Mouse (Mus musculus) midbrain, embryonic 11.5 days (tissue): ENCODE measurements around the gene Nr1i3. TPM values are rescaled to one million over a fixed set of nuclear protein-coding genes. Genes with fewer than 3 reads are reported as not detected.

Source experiments
- ATAC-seq: fragments of 200-750 bp; cut with Nextera tagmentation; 2 replicates; pipeline ENCODE4 v1.8.0; 2017; ENCODE audit warnings: moderate TSS enrichment, moderate library complexity; ENCODE audit not compliant: low FRiP score
- DNase-seq: peaks from one replicate; pipeline ENCODE4 v3.0.0; 2015; ENCODE audit warnings: low spot score; ENCODE audit errors: missing footprints
- H3K27ac ChIP-seq: fragments of 300-500 bp; sonication (generic); 2 replicates; pipeline ENCODE4 v1.5.1; 2014; ENCODE audit warnings: low read depth, low read length
- H3K27me3 ChIP-seq: fragments of 300-500 bp; sonication (generic); 2 replicates; pipeline ENCODE4 v1.6.1; 2014; ENCODE audit warnings: mild to moderate bottlenecking, low read length, moderate library complexity, mixed read lengths; ENCODE audit not compliant: control insufficient read depth, insufficient read depth
- H3K36me3 ChIP-seq: fragments of 300-500 bp; sonication (generic); 2 replicates; pipeline ENCODE4 v1.6.1; 2014; ENCODE audit warnings: mild to moderate bottlenecking, low read length, moderate library complexity, mixed read lengths; ENCODE audit not compliant: control insufficient read depth, insufficient read depth
- H3K4me1 ChIP-seq: fragments of 300-500 bp; sonication (generic); 2 replicates; pipeline ENCODE4 v1.6.1; 2014; ENCODE audit warnings: low read length; ENCODE audit not compliant: control insufficient read depth, insufficient read depth
- H3K4me2 ChIP-seq: fragments of 300-500 bp; sonication (generic); 2 replicates; pipeline ENCODE4 v1.6.1; 2014; ENCODE audit warnings: mild to moderate bottlenecking, moderate library complexity
- H3K4me3 ChIP-seq: fragments of 300-500 bp; sonication (generic); 2 replicates; pipeline ENCODE4 v1.5.1; 2014; ENCODE audit warnings: low read depth, low read length
- H3K9ac ChIP-seq: fragments of 300-500 bp; sonication (generic); 2 replicates; pipeline ENCODE4 v1.6.1; 2014; ENCODE audit warnings: low read length
- H3K9me3 ChIP-seq: fragments of 300-500 bp; sonication (generic); 2 replicates; pipeline ENCODE4 v1.6.1; 2016; ENCODE audit warnings: low read length; ENCODE audit not compliant: control insufficient read depth
- WGBS: fragments of 180-500 bp; shearing (Covaris S2); extraction: QIAGEN DNeasy Blood & Tissue Kit; methylation state at CpG from one replicate; pipeline ENCODE4 v1.1.7; 2014; 5-methylcytosine and 5-hydroxymethylcytosine counted together
- polyA plus RNA-seq: library from polyadenylated mRNA; unstranded; fragments of >200 nt; fragmentation: Nextera tagmentation; extraction: Ambion mirVana; gene quantifications from 2 replicates; pipeline ENCODE4 v1.2.1, GENCODE M21; 2014

Gene Nr1i3
- polyA plus RNA-seq, 1 experiment from 2014 or later: 0.18 TPM

DNA sequence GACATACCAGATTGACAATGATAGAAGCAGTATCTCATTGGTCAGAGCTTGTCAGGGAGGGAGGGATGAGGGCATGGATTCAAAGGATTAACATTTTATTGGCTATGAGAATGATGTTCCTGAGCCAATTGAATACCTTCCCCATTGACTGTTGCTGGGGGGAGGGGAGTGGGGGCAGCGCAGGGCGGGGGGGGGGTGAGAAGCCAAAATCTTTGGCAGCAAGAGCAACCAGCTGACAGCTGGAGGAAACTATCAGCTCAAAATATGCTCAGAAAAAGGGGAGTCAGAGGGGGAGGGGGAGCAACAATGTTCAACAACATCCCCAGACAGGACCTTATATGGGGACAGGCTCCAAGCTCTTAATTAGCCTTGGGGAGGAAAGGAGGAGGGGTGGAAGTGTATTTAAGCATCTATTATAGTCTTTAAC is 49.4 kb downstream of the Nr1i3 start:
- ATAC-seq: peak; percentile 86
- DNase-seq: no peak
- Histone ChIP-seq H3K4me1 (peaks cover 5% of the 10 kb centered on the region; the same call in 1 of the 2 replicates), H3K4me2 (peak overlapping the region; percentile 24), H3K9me3 (no peaks in the 10 kb centered on the region), H3K9ac (no peak overlapping the region), H3K27ac (no peak overlapping the region), H3K27me3 (no peaks in the 10 kb centered on the region), H3K36me3 (no peaks in the 10 kb centered on the region), H3K4me3 (no peak overlapping the region)
- WGBS: 0% methylated on average over 2 of the region's 2 CpGs

- H3K4me3 ChIP-seq: no peak overlapping the region
- H3K4me1 ChIP-seq: peaks cover 5% of the 10 kb centered on the region; the same call in 1 of the 2 replicates
- H3K27ac ChIP-seq: no peak overlapping the region
- ATAC-seq (no peak; the same call in 1 of the 2 replicates), DNase-seq (no peak)
- no peaks in the 10 kb centered on the region for H3K9me3 ChIP-seq
- peak overlapping the region; percentile 9; the same call in 1 of the 2 replicates for H3K4me2 ChIP-seq
- 88% methylated on average over 3 of the region's 3 CpGs for WGBS
- H3K9ac ChIP-seq: no peak overlapping the region
- H3K27me3 ChIP-seq: no peaks in the 10 kb centered on the region
- no peaks in the 10 kb centered on the region for H3K36me3 ChIP-seq
These were observed 50.1 kb downstream of the Nr1i3 start for GRCm38 (mm10) chr1:171263666-171264461.

DNA sequence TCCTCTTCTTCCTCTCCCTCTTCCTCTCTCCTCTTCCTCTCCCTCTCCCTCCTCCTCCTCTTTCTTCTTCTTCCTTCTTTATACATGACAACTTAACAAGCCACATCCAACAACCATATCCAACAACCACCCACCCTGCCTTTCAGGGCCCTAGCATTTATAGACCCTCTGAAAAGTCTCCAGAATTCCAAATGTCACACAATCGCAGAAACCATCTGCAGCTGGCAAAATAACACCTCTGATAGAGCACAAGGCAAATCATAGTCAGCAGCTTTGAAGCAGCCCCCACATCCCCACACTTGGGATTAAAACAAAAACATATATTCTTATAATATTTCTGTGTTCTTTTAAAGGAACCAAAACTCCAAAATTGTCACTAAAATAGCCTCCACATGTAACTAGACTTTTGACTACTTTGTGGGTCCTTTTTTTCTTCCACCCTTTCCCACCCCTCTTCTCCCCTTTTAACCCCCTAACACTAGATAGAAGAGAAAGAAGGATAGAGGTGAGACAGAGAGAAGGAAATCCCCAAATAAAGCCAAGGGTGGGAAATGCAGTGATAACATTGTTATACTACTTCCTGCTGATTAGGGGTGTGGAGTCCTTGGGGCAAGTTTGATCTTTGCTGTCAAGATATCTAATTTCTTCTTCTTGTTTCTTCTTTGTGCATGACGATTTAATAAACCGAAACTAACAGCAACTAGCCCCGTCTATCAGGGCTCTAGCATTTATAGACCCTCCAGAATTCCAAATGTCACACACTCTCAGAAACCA is 52.4 kb downstream of the Nr1i3 start:
- Histone ChIP-seq H3K27ac (no peak overlapping the region), H3K4me2 (no peak overlapping the region), H3K4me1 (peaks cover 15% of the 10 kb centered on the region), H3K27me3 (no peaks in the 10 kb centered on the region), H3K9me3 (no peaks in the 10 kb centered on the region), H3K36me3 (no peaks in the 10 kb centered on the region), H3K4me3 (no peak overlapping the region), H3K9ac (no peak overlapping the region)
- ATAC-seq (no peak), DNase-seq (no peak)
- 77% methylated on average over 4 of the region's 4 CpGs for WGBS

DNA sequence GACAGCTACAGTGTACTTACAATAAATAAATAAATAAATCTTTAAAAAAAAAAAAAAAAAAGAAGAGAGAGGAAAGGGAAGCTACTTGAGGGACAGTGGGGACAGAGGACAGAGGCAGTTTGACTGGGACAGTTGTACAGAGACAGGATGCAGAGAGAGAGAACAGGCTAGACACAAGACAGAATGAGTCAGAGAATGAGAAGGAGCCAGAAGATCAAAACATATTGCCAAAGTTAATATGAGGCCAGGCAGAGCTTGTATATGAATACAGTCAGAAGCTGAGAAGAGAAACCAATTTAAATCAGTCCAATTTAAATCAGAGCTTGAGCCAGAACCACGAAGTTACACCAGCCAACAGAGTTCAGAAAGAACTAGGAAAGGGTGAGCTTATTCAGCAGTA is 54.6 kb downstream of the Nr1i3 start:
- Histone ChIP-seq H3K36me3 (no peaks in the 10 kb centered on the region; the same call in 1 of the 2 replicates), H3K9ac (no peak overlapping the region), H3K27ac (no peak overlapping the region), H3K4me2 (no peak overlapping the region), H3K27me3 (no peaks in the 10 kb centered on the region), H3K4me3 (no peak overlapping the region), H3K4me1 (peaks cover 12% of the 10 kb centered on the region), H3K9me3 (no peaks in the 10 kb centered on the region)
- no peak for DNase-seq
- ATAC-seq: no peak
- 47% methylated on average over 1 of the region's 1 CpGs for WGBS

- no peaks in the 10 kb centered on the region for H3K9me3 ChIP-seq
- ATAC-seq (peak; percentile 96), DNase-seq (peak; percentile 100)
- no peak within 1 kb of the TSS for H3K27ac ChIP-seq
- peaks cover 5% of the 10 kb centered on the region for H3K36me3 ChIP-seq
- peaks cover 10% of the 10 kb centered on the region for H3K4me1 ChIP-seq
- H3K4me3 ChIP-seq: peak within 1 kb of the TSS; percentile 74
- peak within 1 kb of the TSS; percentile 78 for H3K9ac ChIP-seq
- no peaks in the 10 kb centered on the region for H3K27me3 ChIP-seq
- WGBS: 4% methylated on average over 36 of the region's 36 CpGs
- H3K4me2 ChIP-seq: peak within 1 kb of the TSS; percentile 97
These were observed 56.2 kb downstream of the Nr1i3 start, which contains the start of gene B4galt3 for GRCm38 (mm10) chr1:171269848-171270572. Gene B4galt3 (plus strand): TSS chr1:171270328.

Other genes starting within 250 kb of the Nr1i3 start
- 0.18 TPM in 1 of 2 replicates, not detected in the other for gene Fcgr2b, start 237.4 kb upstream of the Nr1i3 start, polyA plus RNA-seq
- gene Fcgr4, start 195.1 kb upstream of the Nr1i3 start, polyA plus RNA-seq: 0.18 and 0.55 TPM in 2 replicates
- gene Fcgr3, start 149.0 kb upstream of the Nr1i3 start, polyA plus RNA-seq: 8.5 and 8.6 TPM in 2 replicates
- 1.7 and 2.4 TPM in 2 replicates for gene Cfap126, start 100.1 kb upstream of the Nr1i3 start, polyA plus RNA-seq
- gene Sdhc, start 63.4 kb upstream of the Nr1i3 start, polyA plus RNA-seq: 291 and 314 TPM in 2 replicates
- gene Mpz, start 63.3 kb upstream of the Nr1i3 start, polyA plus RNA-seq: 0.12 TPM in 2 replicates
- gene Pcp4l1, start 17.7 kb upstream of the Nr1i3 start, polyA plus RNA-seq: 30.1 and 32.0 TPM in 2 replicates
- gene Tomm40l, start 8.5 kb downstream of the Nr1i3 start, polyA plus RNA-seq: 24.0 and 24.7 TPM in 2 replicates
- 2.1 and 3.7 TPM in 2 replicates for gene Apoa2, start 11.1 kb downstream of the Nr1i3 start, polyA plus RNA-seq
- gene Fcer1g, start 20.4 kb downstream of the Nr1i3 start, polyA plus RNA-seq: 25.5 and 27.3 TPM in 2 replicates
- 4.0 and 4.4 TPM in 2 replicates for gene Adamts4, start 36.5 kb downstream of the Nr1i3 start, polyA plus RNA-seq
- 232 and 274 TPM in 2 replicates for gene Ndufs2, start 37.4 kb downstream of the Nr1i3 start, polyA plus RNA-seq
- gene B4galt3, start 56.4 kb downstream of the Nr1i3 start, polyA plus RNA-seq: 49.5 and 58.4 TPM in 2 replicates
- 54.1 and 56.3 TPM in 2 replicates for gene Ppox, start 67.2 kb downstream of the Nr1i3 start, polyA plus RNA-seq
- 84.7 and 88.6 TPM in 2 replicates for gene Usp21, start 74.0 kb downstream of the Nr1i3 start, polyA plus RNA-seq
- gene Ufc1, start 81.1 kb downstream of the Nr1i3 start, polyA plus RNA-seq: 115 and 117 TPM in 2 replicates
- 45.1 and 46.7 TPM in 2 replicates for gene Dedd, start 115.2 kb downstream of the Nr1i3 start, polyA plus RNA-seq
- gene Nit1, start 131.7 kb downstream of the Nr1i3 start, polyA plus RNA-seq: 31.9 and 32.7 TPM in 2 replicates
- 64.8 and 69.8 TPM in 2 replicates for gene Pfdn2, start 131.7 kb downstream of the Nr1i3 start, polyA plus RNA-seq
- gene Klhdc9, start 146.8 kb downstream of the Nr1i3 start, polyA plus RNA-seq: 1.4 and 2.3 TPM in 2 replicates
- 0.49 and 0.65 TPM in 2 replicates for gene Nectin4, start 156.1 kb downstream of the Nr1i3 start, polyA plus RNA-seq
- 0.38 and 0.57 TPM in 2 replicates for gene Arhgap30, start 175.0 kb downstream of the Nr1i3 start, polyA plus RNA-seq
- gene Usf1, start 197.3 kb downstream of the Nr1i3 start, polyA plus RNA-seq: 152 and 154 TPM in 2 replicates
- gene Tstd1, start 204.9 kb downstream of the Nr1i3 start, polyA plus RNA-seq: 2.1 and 4.0 TPM in 2 replicates
- gene F11r, start 223.6 kb downstream of the Nr1i3 start, polyA plus RNA-seq: 9.9 and 13.1 TPM in 2 replicates